Mouse (Mus musculus) E14TG2a.4 (cell line): ENCODE results near the gene Hes3.

Source experiments
- CTCF ChIP-seq: conservative IDR thresholded peaks from 2 replicates; pipeline ENCODE4 v1.5.1; 2014; ENCODE audit warnings: low read length
- NANOG ChIP-seq: IDR thresholded peaks from 2 replicates; pipeline ENCODE4 v1.6.1; 2014; ENCODE audit warnings: borderline replicate concordance, low read length, mixed read lengths
- POU5F1 ChIP-seq: IDR thresholded peaks from 2 replicates; pipeline ENCODE4 v1.6.1; 2014; ENCODE audit warnings: low read length, borderline replicate concordance

DNA sequence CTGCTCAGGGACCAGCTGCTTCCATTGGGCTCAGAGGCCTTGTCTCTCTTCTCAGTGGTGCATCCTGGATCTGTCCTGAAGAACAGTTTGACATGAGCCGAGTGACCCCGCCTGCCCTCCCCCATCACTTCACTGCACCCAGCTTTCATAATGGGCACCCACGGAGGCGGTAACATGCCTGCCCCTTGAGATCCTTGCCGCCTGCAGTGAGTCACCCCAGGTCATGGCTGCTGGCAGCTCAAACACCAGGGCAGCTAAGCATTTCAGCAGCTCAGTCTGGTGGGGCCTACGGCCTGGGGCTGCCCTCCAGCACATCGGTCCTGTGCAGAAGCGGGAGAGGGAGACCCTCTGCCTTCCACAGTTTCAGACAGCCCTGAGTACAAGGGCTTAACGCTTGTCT, 16.1 kb upstream of the Hes3 start:
- TF ChIP-seq CTCF (no peak), NANOG (no peak), POU5F1 (no peak)
